Mouse (Mus musculus): Measurements from ENCODE around the gene Ncoa1.

Ncoa1 gene

GRCm38 (mm10) chr12:4476832-4477671 lies at the start of gene Ncoa1:
Gene Ncoa1 (minus strand): TSS chr12:4477182.
- DNase-seq = peak; percentile 65

DNA sequence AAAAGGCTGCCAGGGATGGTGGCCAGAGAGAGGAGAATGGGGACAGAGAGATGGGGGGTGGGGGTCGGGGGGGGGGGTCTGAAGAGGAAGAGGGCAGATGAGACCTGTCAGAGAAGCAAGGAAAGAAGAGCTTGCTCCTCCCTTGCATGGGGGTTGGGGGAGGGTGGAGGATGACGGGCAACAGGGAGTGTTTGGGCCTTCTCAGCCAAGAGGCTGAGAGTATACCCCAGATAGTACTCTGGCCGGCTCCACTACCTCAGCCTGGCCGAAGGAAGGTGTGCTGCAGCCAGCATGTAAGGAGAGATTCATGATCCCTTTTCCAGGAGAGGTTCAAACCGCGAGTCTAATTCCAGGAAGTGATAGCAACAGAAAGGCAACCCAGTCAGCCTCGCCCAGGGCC lies 47.6 kb upstream of the Ncoa1 start:
- DNase-seq = no peak

DNA sequence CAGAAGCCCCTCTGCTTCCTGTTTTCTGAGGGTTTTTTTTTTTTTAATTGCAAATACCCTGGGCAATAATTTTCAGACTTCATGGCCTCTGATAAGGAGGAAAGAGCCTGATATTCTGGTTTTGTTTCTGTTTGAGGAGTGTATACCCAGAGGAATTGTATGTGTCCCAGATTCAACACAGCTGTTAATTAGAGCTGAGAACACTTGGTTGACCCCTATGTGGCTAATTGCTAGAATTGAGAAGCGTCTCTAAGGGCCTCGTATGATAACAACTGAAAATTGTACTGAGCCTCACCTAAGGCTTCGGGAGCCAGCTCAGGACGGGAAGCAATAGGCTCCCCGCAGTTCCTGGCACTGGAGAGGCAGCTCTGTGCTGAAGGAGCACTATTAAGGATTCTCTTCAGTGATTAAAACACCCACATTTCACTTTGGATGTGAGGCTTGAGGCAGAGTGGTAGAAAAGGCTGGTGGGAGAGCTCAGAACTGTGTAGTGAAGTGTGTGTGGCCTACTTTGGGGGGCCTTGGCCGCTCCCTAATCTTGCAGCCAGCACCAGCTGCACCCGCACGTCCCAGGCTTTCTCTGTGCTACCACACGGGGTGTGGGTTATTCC lies 46.8 kb upstream of the Ncoa1 start:
- DNase-seq = no peak

DNA sequence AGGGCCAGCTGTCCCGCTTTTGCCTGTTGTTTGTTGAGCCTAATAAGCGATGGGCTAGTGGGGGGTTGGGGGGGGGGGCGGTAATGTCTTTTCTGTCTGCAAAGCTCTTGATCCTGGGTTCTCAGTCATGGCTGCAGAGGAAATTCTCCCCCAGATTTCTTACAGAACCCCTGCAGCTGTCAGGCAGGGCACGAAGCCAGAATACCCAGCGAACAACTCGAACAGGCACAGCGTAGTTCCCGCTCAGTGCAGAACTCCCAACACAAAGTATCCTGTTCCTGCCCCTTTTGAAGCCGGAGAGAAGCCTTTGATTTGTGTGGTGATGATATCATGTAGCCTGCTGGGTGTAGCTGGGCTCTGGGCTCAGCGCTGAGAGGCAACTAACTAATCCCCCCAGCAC lies 46.2 kb upstream of the Ncoa1 start:
- peak; percentile 71 for DNase-seq

GRCm38 (mm10) chr12:4518957-4519356 lies 42.0 kb upstream of the Ncoa1 start:
- no peak for DNase-seq

DNA sequence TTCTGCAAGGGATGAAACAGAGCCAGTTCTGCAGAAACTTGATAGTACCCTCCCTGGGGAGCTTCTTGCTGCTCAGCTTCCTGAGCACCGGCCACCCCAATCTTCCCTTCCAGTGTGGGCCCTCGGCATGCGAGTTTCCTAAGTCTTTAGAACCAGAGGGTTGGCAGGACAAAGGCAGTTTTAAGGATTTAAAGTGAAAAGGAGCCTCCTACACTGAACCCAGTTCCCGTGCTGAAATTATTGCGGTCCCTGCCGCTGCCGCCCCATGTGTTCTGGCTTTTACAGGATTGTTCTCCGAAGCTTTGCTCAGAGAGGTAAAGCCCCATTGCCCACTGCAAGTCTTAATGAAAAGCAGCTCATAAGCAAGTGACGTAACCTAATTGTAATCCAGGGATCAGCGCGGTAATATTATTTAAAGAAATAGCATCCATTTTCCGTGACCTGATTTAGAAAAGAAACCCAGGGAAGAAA lies 32.6 kb upstream of the Ncoa1 start:
- no peak for DNase-seq

DNA sequence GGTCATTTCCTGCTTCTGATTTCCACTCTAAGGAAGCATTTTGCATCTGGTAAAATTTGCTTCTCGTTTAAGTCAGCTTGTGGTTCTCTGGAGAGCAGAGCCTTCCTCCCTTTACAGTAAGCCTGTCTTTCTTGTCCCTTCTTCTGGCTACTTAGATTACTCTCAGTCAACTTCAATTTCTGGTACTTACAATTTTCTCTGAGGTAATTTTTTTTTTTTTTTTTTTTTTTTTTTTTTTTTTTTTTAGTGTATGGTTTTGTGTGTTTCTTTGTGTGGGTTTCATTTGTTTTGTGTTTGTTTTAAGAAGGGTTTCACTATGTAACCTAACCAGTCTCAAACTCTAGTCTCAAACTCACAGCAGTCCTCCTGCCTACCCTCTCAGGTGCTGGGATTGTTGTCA lies 31.2 kb upstream of the Ncoa1 start:
- DNase-seq = no peak

GRCm38 (mm10) chr12:4507461-4507860 lies 30.5 kb upstream of the Ncoa1 start:
- DNase-seq = peak; percentile 16

- DNase-seq = no peak
These were observed 29.9 kb upstream of the Ncoa1 start for GRCm38 (mm10) chr12:4506810-4507430.

DNA sequence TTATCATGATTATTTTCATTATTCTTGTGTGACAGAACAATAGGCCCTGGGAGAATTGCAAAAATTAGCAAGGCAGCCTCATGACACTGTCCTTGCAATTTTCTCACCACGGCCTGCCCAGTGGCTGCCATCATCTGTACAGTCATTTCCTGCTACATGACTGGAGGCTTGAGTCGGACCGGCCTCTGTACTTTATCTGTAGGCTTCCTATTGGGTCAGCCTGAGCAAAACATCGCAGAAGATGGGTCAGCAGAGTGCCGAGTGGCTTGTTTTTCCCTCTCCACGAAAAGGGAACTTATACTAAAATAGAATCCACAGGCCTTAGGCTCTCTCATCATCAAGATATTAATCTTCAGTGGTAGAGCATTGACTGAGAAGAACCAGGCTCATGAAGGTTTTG lies 28.3 kb upstream of the Ncoa1 start:
- no peak for DNase-seq

DNA sequence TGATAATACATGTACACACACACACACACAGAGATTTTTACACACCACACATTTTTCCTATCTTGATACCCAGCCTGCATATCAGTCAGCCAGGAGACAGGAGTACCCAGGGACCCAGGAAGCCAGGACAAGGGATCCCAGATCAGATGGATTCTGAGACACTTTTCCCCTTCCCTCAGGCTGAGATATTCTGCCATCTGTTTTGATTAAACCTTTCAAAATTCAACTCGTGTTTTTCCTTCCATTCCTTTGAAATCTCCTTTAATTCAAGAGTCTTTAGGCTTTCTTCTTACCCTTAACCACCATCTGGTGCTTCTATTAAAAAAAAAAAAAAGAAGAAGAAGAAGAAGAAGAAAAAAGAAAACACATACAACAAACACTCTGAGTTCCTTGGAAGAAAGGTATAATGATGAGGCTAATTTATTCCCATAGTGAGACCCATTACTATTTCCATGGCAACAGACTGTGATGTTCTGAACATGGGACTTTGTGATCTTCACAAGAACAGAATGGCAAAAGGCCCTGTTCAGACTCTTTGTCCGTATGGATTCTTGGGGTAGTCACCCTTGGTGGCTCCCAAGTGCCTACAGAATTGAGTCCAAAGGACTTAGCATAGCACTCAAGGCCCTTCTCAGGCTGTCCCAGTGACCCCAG lies 26.8 kb upstream of the Ncoa1 start:
- no peak for DNase-seq

DNA sequence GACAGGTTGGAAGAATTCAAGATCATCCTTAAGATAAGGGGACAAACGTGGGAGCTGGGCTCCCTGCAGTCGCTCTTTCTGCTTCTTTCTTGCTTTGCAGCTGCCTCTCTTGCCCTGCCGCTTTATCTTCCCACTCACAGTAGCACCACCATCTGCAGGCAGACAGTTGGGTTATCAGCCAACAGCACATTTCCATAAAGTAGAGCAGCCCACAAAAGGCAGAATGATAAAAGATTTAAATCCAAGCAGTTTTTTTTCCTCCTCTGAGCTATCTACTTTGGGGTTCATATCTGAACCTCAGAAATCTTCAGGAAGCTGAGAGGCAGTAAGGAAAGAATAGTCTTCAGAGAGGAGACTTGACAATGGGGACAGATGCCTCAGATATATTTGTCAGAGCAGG lies 24.9 kb upstream of the Ncoa1 start:
- DNase-seq = peak; percentile 18

GRCm38 (mm10) chr12:4500516-4500915 lies 23.5 kb upstream of the Ncoa1 start:
- DNase-seq = no peak

DNA sequence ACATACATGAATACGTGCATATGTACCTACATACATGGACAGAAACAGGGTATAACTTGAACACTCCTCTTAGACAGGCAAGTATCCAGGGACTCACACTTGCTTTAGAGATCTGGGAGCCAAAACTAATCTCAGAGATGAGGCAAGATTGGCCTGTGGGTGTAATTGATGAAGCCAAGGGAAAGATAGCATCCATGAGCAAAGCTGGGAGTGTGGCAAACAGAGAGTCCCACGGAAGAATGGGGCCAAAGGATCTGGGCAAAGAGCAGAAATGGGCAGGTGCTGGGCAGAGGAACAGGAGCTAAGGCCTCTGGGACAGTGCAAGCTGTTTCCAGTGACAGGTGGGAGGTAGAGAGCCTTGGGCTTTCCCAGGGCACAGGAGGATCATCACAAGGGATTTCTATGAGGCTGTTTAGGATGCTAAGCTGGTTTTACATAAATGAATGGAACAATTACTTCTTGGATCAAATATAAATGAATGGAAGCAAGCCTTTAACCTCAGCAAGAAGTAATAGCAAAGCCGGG lies 22.7 kb upstream of the Ncoa1 start:
- DNase-seq = no peak

DNA sequence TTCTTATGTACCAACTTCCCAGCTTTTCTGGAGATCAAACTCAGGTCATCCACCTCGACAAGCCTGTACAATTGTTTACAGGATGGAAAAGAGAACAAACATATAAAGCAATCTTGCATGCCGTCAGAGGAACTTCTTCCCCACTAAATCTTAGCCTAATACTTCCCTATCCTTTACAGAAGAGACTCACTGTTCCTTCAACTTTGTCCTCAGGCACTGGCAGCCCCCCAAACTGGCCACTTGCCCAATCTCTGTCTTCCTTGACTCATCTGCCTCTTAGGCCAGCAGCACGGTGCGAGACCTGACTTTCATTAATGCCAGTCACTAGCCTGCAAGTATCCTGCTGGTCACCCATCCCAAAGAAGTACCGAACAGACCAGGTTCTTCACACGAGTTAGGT lies 11.4 kb upstream of the Ncoa1 start:
- DNase-seq = peak; percentile 34

GRCm38 (mm10) chr12:4483386-4483785 lies 6.4 kb upstream of the Ncoa1 start:
- DNase-seq = no peak

- DNase-seq = no peak
These were observed 4.7 kb upstream of the Ncoa1 start for GRCm38 (mm10) chr12:4481687-4482086.

DNA sequence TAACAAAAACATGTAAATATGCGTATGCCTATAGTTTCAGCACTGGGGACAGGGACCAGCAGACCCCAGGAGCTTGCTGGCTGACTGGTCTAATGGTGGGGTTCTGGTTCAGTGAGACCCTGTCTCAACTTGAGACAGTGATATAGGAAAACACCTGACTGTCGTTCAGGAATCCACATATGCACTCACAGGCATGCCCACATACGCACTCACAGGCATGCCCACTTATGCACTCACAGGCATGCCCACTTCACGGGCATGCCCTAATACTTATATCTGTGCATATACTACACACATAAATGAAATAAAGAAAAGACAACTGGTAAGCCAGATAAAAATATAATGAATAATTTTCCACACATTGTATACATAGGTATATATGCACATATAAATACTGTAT lies 3.3 kb upstream of the Ncoa1 start:
- DNase-seq = no peak

DNA sequence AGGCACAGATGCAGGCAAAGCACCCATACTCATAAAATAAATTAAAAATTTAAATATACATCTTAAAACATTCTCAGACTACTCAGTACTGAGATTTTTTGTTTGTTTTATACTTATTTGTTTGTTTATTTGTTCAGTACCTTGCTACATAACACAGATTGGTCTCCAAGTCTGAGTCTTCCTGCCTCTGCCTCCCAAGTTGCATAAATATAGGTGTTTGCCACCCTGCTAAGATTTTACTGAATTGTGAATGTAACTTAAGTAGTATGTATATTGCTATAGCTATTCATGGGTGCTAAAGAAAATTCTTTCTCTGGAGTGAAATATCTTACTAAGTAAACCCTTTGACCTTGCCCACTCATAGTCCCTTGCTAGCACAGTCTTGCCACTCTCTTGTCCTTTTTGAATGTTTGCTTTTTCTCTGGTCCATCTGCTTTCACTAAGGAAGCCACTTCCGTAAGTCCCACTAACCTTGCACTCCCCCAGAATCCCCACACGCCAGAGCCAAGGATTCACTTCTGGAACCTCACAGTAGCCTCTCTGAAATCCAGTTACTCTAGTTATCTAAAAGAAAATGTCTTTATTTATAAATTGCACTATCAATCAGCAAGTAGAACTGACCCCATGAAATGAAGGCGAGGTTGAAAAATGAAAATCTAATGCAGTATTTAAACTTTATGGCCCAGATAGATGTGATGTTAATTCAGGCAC lies 2.3 kb upstream of the Ncoa1 start:
- DNase-seq = no peak

DNA sequence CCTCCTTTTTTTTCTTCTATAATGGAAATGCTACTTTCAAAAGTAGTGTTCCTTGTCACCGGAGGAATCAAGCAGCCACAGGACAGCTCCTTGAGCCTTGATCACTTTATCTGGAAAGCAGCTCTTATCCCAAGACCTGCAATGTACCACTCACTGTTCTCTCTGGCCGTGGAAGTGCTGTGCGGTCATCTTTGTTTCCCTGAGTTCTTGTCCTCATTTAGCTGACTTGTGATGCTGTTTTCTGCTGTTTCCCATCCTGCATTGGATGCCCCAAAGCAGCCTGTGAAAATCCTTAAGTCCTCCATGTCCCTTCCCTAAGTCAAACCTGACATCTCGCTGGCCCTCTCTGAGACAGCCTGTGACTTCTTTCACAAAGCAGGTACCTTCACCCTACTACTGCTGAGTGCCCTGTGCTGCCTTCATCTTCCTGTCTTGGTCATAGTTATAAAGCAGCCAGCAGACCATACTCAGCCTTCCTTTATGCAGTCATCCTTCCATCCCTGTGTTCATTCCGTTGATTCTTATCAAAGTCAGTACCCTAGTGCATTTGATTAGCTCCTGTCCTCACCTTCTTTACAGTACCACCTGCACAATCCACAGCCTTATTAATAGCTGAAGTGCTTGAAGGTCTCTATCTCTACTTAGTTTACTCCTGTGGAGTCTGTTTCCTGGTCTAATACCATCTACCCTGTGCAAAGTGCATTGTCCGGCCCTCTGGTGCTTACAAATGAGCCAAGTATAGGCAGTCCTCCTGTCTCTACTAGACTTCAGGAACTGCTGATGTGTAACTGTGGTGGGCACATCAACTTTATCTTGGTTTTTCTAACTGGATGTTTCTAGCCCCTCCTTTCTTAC lies 1.2 kb upstream of the Ncoa1 start:
- DNase-seq = no peak

DNA sequence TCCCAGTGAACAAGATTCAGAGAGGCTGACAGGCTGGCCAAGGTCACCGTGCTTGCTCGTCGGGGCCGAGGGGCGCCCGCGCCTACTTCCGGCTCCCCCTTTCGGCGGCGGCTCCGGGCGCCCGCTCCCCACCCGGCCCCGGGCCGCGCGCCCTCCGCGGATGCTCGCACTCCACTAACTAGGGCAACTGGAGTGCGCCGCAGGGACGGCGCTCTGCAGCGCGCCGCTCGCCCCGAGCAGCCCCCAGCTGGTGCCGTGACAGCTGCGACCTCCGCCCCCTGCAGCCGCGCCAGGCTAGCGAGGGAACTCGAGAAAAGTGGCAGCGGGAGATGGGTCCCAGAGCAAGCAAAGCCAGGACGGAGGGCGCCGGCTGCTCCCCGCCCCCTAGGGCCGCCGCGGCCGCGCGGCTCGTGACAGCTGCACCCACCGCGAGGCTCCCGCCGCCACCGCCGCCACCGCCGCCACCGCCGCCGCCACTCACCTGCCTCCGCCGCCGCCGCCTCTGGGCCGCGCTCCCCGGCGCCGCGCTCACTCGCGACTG lies 621 bp downstream of the Ncoa1 start:
- peak; percentile 51 for DNase-seq
